Mouse (Mus musculus) frontal cortex, postnatal 14 days (tissue): Measurements from ENCODE around the gene Gstt2.

Experiments used
- DNase-seq, 2 experiments: peaks; one replicate each; pipeline ENCODE4 v3.0.0; 2022; ENCODE audit warnings: low spot score in 2 of 2

Gstt2 gene

DNA sequence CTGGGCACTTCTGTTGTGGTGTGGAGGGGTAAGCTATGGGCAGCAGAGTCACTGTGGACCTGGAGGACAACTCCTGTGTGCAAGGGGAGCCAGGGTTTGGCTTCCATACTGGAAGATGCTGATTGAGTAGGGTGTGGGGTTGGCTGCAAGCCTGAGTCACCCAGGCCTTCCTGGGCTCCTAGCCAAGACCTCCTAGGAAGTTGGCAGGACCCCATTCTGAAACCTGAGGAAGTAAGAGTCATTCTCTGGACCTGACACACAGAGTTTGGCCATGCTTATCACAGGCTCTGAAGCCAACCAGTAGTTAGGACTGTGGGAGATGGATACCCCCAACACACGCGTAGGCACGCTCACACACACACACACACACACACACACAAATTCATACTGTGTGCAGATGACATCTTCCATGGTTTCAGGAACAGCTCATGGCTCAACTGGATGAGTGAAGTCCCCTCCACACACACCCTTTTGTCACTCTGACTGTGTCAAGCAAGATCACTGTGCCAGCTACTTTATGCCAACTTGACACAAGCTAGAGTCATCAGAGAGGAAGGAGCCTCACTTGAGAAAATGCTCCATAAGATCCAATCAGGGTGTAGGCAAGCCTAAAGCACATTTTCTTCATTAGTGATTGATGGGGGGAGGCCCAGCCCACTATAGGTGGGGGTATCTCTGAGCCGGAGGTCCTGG is 9.4 kb downstream of the Gstt2 start:
- no peak for DNase-seq

DNA sequence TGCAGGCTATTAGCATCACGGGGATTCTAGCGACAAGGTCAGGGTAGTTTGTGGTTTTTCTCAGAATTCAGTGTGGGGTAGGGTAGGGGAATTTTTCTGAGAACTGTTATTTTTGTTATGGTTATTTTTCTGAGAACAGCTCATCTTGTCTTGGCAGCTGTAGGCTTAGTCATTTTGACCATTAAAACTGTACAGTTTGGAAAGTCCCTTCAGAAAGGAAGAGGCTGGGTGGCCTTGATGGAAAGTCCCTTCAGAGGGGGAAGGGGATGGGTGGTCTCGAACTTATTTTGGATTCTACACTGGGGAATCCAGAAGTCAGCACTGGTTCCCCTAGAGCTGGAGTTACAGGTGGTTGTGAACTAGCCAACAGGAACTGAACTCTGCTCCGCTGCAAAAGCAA is 12.7 kb downstream of the Gstt2 start:
- no peak for DNase-seq

DNA sequence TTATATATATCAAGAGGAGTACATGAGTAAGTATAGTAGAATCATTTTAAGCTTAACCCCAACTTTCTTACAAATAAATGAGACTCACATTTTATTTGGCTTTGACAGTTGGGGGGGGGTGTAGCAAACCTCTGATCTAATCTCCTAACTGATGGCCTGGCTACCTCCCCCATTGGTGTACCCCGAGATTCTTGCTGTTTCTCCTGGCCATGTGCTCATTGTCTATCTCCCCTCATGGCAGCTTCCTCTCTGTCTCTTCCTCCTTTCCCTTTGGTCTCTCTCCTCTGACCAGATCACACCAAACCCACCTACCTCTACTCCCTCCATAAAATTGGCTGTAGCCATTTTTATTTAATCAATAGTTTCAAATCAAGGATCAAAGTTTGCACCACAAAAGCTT is 13.4 kb downstream of the Gstt2 start:
- no peak for DNase-seq

DNA sequence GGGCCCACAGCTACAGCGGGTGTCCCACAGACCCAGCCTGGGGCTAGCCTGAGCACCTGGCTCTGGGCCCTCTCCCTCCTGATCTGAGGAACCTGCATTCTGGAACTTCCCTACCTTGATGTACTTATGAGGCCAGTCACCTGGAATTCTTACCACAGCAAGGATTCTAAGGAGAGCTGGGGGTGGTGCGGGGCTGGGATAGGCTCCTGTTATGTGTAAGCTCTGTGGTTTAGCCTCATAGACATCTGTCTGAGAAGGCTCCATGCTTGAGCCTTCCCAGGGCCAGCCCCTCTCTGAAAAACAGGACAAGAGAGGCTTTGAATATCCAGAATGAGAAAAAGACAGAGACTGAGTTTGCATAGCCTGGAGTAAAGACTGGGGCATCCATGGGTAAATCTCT is 14.8 kb downstream of the Gstt2 start, which contains the start of gene Gstt4:
TSS of gene Gstt4 (minus strand) at position 101 of the 400 bp plus-strand sequence.
- no peak for DNase-seq

DNA sequence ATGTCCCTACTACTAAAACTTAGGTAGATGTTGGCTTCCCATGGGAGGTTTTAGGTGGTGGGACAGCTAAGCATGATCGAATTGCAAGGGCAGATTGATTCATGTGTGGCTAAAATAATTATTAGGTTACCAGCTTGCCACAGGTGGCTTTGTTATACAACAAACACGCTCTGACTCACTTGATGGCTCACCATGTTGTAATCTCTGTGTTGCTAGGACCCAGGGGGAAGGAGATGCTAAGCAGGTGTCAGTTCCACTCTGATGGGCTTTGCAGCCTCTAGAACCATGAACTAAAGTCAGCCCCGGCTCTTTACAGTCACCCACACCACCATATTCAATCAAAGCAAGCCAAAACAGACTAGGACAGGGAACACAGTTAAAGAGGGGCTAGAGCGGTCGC is 17.3 kb downstream of the Gstt2 start:
- no peak for DNase-seq

DNA sequence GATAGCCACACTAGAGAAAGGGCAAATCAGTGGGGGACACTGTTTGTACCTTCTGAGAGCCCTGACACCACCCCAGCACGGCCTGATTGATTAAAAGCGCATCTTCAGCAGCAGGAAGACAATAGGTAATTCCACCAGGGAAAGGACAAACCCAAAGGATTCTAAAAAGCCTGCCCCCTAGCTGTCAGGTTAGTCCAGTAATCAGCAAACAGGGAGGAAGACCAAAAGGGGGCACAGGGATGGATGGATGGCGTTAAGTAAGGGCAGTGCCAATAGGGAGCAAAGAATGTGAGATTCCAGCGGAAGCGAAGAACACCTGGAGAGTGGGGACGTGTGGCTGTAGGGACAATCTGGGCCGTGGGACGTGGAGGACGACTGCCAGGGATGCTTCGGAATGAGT is 18.6 kb downstream of the Gstt2 start:
- DNase-seq: no peak

DNA sequence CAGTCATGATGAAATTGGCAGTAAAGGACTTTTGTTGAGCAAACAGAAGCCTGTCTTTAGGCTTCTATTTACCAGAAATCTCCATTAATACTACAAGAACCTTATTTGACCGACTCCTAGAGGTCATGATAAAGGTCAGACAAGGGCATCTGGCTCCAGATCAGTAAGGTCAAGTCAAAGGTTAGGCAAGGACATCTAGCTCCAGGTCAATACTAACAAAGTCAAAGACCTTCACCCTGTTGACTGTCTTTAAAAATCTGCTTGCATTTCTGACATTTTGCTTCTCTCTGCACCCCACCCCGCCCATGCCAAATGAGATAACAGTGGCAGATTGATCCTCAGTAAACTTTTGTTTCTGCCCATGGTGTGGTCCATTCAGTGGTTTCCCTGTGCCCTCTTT is 33.0 kb downstream of the Gstt2 start:
- no peak for DNase-seq

DNA sequence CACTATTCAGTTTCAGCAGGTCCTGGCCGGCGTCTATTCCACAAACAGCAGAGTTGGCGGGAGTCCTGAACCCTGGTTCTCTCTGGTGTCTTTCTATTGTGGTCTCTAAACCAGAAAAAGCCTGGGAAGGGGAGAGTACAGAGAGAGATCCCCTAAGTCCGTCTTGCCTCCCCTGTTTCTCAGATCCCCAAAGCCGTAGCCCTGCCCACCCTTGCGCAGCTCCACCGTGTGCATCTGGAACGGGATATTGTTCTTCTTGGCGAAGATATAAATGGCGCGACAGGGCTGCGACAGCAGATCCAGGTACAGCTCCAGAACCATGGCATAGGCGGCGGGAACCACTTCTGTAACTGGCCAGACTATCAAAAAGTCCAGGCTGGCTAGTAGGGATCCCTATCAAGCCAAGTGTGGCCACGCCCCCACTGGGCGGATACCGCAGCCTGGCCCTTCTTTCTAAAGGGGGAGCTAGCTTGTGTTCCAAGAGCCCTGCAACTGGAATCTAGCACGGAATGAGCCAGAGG is 39.0 kb downstream of the Gstt2 start, which contains the start of gene Gstt1:
TSS of gene Gstt1 (minus strand) at position 409 of the 521 bp plus-strand sequence.
- no peak for DNase-seq

DNA sequence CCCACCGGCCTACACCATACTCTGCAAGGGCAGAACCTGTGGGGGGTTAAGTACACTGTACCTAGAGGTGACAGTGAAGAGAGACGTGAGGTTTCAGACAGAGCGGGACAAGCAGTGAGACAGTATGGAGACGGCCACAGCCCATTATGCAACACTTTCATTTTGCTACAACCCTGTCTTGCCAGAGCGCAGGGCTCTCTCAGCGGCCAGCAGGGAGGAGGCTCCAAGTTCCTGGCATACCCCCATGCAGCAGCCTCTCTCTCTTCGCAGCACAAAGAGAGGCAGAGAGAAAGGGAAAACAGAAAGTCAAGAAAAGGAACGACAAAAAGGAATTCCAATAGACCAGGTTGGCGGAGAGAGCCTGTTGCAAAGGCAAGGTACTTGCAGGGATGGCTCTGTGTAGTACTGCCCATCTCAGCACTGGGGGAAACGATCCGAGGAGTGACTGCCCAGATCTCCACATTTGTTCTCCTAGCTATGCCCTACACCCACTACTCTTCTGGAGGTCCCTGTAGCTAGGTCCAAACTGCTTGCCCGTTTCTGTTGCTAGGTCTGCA is 39.5 kb downstream of the Gstt2 start:
- no peak for DNase-seq

DNA sequence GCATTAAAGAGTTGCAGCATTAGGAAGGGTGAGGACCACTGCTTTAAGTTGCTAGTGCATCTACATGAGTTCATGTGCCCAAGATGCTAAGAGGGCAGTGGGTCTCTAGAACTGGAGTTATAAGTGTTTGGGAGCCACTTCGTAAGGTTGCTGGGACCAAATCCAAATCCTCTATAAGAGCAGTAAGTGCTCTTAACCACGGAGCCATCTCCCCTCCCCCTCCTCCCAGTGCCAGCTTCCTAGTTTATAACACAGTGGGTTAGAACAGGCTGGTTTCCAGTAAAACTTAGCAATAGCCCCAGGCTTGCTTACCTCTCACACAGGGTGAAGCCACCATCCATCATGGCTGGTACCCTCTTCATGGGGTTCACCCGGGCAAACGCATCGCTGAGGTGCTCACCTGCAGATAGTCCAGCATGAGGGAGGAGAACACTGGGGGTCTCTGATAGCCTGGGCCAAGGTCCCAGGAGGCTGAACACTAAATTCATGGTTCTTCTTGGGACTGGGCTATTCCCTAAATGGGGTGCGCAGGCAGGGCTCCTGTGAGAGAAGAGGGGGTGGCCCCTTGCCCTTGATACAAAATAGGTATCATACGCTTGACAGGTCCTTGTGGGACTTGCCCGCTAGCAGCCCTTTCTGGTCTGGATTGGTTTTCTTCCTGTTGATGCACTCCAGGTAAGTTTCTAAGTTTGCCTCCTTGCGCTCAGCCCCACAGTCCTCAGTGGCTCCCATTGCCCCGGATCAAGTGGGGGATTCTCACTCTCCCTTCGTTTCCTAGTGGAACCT is 40.3 kb downstream of the Gstt2 start:
- DNase-seq: no peak

DNA sequence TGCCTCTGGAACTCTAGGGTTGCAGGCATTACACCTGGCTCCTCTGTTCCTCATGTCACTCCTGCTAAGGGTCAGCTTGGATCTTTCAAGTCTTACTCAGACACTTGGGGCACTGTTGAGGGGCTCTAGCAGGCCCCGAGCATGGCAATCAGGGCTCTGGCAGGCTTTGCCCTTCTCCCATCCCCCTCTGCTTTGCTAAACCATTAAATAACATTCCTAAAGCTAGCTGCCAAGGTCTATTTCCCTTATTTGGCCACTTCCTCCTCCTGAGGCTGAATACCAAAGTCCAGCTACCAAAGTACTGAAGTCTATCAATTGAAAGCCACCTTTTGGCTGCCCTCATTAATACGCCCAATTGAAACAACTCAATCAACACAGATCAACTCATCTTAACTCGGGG is 42.3 kb downstream of the Gstt2 start:
- DNase-seq: no peak

DNA sequence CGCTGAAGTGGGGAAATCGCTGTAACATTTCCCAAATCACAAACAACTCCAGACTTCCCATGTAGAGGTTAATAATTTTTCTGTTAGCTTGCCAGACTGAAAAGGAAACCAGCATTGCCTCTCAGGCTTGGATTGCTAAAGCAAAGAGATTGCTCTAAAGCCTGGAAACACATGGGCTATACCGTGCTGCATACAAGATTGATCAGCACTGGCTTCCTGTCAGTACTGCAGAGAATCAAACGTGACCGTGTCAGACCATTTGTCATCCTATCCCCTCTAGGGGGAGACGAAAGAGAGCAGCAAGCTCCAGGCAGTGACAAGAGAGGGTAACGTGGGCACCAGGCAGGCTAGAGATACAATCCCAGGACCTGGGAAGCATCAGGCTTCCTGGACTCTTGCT is 46.5 kb downstream of the Gstt2 start:
- no peak for DNase-seq

DNA sequence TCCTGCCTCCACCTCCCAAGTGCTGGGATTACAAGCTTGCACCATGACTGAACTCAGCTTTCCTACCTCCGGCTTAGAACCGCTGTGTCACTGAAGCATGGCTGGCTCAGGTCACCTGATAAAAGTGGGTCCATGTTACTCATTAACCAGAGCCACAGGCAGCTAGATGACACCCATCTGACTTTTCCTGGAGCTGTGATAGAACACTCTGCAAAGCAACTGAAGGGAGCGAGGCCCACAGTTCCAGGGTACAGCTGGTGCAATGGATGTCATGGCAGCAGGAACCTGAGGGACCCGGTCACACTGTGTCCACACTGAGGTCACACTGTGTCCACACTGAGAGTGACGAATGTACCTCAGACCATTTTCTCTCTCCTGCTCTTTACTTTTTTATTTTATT is 47.4 kb downstream of the Gstt2 start:
- DNase-seq: no peak

DNA sequence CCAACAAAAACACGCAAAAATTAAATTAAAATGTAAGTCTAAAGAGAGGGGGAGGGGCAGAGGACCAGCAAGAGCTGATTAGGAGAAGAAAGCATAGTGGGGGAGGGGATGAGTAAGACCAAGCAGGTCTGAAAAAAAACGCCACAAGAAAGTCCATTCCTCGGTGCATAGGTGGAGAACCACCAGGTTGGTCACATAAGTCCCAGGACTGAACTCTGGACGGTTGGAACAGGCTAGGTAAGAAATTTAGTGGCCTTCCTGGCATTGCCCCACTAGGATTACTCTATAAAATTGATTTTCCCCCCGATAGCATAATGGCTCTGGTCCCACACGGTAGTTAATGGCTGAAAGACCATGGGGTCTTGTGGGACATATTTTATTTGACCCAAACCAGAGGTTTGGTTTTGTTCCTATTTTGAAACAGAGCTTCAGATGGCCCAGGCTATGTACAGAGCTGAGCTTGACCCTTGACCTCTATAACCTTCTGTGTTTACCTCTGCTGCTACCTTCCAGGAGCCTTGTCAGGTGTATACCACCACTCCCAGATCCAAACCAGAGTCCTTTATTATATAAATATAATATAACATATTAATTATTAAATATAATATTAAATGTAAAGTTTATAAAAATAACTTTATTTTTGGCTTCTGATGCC is 48.0 kb downstream of the Gstt2 start:
- no peak for DNase-seq

DNA sequence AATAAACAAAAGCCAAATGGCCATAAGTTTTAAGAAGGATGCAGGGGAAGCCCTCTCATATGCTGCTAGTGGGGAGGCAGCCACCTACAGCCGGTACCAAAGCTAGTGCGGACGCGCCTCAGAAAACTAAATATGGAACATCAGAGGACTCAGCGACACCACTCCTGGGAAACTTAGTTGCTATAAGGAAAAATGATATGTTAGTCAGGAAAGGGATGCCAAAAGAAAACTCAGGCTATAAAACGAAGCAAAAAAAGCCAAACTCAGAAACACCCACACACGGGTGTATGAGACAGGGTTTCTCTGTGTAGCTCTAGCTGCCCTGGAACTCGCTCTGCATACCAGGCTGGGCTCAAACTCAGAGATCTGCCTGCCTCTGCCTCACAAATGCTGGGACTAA is 48.9 kb downstream of the Gstt2 start:
- no peak for DNase-seq

DNA sequence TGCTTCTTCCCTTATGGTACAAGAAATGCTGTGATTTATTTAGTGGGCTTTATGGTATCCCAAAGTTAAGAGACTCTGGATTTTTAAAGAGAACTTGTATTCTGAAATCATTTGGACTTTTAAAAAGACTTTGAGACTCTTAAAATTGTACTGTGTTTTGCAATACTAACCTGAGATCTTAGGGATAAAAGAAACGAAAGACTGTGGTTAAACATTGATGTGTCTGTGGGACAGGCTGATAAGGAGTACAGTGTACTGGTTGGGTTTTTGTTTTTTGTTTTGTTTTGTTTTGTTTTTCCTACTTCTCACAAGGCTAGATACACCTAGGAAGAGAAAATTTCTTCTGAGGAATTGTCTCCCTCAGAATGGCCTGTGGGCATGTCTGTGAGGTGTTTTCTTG is 51.8 kb downstream of the Gstt2 start:
- no peak for DNase-seq
